Mouse (Mus musculus): ENCODE measurements around the gene Akap5. TPM values are rescaled to one million over a fixed set of nuclear protein-coding genes. Genes with fewer than 3 reads are reported as not detected.

The Akap5 gene
- total RNA-seq, 2 experiments from 2014 or later: 29.9 to 37.0 TPM

DNA sequence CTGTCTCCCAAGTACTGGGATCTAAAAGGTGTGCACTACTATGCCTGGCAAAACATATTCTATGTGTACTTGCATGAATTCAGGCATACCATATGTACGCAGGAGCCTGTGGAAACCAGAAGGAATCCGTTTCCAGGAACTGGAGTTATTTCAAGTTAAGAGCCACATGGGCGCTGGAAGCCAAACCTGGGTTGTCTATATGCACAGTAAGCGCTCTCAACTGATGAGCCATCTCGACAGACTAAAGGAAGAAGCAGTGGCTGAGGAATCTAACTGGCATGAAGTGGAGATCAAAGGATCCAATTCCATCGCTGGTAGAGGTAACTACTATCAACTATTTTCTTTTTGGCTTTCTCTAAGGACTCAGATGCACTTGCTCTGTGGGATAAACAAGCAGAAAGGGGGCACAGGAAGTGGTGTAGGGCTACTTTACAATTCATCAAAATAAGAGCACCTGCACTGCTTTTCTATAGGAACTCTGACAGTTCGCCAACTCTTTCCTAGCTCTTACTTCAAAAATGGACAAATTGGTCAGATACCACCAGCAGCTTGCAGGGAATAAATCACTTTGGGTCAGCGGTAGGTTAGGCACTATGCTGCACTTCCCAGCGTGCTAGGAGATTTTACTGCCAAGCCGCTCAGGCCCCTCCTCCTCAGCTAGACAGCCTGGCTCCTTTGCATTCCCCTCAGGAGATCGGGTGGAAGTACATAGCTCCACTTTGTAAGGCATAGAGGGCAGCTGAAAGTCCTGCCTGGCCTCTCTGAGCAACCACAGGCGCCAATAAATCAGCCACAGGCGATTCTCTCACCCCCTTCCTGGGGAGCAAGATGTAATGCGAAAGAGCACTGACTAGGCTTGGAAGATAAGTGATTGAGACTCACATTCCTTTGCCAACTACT, 42.7 kb downstream of the Akap5 start:
- peak; percentile 27 for DNase-seq
- intact Hi-C loops (cut with DNase I): loop anchor here (10.0 kb wide), 1 partner anchor 107 kb away; no protein-coding TSS in a partner anchor

DNA sequence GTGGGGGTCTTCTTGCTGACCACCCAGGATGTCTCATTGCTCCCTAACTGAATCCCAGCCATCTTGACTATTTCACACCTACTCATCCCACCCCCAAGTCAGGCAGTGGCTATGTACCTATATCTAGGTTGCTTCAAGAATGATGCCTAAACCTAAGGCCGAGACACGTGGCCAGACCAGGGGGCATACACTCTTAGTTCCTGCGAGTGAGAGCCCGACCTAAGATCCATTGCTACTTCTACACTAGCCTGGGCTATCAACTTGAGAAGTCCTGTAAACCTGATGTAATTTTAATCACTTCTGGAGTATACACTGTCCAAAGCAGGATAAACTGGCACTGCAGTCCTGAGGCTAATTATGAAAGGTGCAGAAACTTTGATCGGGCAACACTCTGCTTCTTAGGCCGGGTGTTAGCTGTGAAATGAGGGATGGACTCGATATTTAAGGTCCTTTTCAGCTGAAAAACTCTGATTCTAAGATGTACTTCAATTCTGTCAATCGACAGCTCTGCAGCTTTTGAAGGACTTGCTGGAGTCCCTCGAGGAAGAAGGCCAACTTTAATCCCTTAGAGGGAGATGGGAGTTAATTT, 43.6 kb downstream of the Akap5 start:
- DNase-seq: no peak
- intact Hi-C loops (cut with DNase I): loop anchor here (10.0 kb wide), 1 partner anchor 107 kb away; no protein-coding TSS in a partner anchor

DNA sequence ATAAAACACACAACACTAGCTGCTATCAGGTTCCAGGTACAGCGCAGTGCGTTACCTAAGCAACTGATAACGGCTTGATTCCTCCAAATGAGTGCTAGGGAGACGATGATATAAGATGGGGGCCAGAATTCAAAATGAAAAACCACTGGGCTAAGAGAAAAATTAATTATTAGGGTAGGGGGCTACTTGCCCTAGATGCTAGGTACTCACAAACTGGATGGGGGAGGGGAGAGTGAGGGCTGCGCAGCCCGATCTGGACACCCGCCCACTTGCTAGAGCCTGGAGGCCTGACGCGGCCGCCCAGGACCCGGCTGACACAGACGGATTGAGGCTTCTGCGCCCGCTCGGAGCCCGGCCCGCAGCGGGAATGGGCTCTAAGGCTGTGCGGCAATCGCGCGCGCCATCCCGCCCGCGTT, 44.1 kb downstream of the Akap5 start:
- intact Hi-C loops (cut with DNase I): loop anchor here (10.0 kb wide), 1 partner anchor 106 kb away; no protein-coding TSS in a partner anchor
- DNase-seq: peak; percentile 72

DNA sequence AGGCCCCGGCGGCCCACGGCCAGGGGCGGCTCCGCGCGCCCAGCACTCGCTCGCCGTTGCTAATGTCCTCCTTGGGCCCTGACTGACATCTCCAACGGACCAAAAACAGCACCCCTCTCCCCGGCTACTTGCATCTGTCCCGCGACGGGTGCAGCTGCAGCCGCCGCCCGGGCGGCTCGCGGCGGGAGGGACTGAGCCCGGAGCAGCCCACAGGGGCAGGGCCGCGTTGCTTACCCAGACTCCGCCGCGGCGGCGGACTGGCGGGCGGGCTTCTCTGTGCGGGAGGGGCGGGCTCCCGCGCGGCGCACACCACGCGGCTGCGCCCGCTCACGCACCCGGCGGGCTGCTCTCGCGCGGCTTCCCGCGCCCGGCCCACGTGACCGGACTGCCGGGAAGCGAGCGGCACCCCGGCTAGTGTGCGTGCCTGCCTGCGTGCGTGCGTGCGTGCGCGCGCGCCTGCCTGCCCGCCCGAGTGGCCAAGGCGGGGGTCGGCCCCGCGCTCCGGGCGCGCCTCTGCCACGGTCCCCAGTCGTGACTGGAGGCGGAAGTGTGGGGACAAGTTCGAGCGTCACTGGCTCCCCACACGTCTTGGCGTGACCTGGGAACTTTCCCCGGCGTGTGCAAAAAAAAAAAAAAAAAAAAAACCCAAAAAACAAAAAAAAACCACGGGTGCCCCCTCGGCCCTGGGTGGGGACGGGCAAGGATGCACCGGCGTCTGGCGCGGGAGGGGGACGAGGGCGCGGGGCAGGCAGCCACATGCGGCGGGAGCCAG, 44.7 kb downstream of the Akap5 start, which contains the start of gene Zbtb25:
Gene Zbtb25 (minus strand): TSS at position 397 of the 772 bp plus-strand sequence.
- intact Hi-C loops (cut with DNase I): loop anchor here (10.0 kb wide), 1 partner anchor 105 kb away; no protein-coding TSS in a partner anchor
- peak; percentile 88 for DNase-seq

DNA sequence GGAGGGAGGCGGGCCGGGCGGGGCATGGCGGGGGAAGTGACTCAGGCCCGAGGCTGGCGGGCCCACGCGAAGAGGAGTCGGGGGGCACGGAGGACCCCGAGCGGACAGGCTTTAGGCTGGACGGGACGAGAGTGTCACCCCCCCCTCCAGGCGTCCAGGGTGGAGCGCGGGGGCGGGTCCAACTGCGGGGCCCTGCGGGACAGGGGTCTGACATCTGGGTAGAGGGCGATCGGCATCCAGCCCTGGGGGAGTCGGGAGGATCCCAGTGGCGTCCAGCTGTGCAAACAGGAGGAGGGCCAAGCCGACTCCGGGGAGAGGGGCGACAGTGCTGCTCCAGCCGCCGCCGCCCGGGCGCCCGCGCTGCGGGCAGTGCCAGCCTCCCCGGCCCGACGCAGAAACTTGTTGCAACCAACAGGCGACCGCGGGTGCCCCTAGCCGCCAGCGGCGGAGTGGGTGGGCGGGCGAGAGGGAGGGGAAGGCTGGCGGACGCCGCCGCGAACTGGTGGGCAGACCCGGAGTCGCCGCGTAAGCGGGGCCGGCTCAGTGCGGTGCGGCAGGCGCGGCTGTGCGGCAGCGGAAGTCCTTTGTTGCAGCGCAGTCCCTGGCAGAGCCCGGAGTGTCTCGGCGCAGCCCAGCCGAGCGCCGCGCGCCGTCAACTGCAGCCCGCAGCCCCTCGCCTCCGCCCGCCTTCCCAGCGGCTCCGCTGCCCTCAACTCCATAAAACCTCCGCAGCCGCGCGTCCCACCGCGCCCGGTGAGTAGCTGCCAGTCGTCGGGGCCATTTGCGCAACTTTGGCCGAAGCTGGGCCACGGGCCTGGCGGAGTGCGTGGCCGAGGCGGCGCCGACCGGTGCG, 45.5 kb downstream of the Akap5 start, which contains the start of gene Zbtb1:
Gene Zbtb1 (plus strand): TSS at position 289 of the 853 bp plus-strand sequence.
- intact Hi-C loops (cut with DNase I): loop anchor here (10.0 kb wide), 1 partner anchor 105 kb away; no protein-coding TSS in a partner anchor
- DNase-seq: peak; percentile 83

DNA sequence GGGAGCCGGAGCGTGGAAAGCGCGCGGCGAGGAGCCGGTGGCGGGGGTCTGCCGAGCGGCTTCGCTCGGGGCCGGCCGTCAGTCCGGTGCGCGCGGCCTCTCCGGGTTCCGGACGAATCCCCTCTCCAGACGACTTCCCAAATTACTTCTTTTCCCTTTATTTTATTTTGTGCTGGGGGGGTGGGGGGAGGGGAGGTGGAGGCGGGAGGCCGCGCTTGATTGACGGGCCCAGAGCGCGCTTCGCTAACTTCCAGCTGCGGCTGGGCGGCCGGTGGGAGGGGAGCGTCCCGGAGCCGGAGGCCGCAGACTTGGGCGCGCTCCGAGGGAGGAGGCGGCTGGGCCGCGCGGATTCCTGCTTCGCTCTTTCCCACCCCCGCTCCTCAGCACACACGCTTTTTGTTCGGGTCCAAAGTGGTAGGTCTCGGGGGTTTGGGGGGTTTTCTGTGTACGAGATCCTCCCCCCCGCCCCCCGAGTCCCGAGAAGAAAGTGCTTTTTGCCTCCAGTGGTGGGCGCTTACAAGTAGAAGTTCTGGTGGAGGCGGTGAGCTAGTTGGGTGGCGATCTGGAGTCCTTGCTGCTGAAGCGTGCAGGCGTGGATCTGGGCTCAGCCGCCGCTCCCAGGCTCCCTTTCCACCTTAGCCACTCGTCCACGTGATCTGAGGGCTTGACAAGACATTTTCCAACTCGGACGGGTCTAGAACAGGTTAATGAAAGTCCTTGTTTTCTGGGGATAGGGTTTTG, 46.3 kb downstream of the Akap5 start:
- DNase-seq: peak; percentile 67
- intact Hi-C loops (cut with DNase I): no loop called here

DNA sequence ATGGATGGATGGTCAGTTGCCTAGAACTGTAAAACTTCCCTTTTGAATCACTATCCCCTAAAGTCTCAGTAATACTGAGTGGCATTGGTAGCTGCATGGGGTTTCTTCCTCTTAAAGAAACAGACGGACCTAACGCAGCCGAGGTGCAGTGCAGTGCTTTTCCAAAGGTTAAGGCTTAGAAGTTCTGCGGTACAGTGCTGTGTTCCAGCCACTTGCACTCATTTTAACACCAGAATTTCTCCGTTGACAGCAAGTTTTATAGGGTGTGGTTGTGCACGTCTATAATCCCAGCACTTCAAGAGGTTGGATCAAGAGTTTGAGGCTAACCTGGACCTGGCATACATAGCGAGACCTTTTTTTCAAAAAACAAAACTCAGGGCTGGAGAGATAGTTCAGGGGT, 47.4 kb downstream of the Akap5 start:
- intact Hi-C loops (cut with DNase I): no loop called here
- DNase-seq: no peak

DNA sequence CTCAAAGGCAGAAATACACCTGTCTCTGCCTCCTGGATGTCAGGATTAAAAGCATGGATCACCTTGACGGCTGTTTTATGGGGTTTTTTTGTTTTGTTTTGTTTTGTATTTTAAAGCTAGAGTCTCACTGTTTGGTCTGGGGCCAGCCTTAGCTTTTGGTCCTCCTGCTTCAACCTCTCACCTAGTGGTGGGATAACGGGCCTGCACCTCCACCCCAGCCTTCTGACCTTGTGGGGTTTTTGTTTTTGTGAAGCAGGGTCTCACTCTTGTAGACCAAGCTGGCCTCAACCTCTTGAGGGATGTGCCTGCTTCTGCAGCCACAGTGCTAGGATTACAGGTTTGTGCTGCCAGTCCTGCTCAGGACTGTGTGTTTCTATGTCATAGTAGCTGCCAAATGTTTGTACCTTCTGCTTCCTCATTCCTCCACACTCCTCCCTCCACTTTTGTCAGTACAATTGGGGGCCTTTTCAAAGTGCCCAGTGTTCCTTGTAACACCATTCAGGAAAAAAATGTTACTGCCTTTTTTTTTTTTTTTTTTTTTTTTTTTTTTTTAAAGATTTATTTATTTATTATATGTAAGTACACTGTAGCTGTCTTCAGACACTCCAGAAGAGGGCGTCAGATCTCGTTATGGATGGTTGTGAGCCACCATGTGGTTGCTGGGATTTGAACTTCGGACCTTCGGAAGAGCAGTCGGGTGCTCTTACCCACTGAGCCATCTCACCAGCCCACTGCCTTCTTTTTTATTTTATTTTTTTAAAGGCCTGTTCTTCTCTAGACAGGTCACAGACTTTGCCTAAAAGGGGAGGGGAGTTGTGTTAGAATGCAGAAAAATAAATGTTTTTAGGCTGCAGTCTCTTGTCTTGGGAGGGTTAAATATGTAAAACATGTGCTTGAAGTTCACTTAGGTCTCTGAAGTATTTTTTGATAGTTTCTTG, 48.5 kb downstream of the Akap5 start:
- no peak for DNase-seq
- intact Hi-C loops (cut with DNase I): no loop called here

DNA sequence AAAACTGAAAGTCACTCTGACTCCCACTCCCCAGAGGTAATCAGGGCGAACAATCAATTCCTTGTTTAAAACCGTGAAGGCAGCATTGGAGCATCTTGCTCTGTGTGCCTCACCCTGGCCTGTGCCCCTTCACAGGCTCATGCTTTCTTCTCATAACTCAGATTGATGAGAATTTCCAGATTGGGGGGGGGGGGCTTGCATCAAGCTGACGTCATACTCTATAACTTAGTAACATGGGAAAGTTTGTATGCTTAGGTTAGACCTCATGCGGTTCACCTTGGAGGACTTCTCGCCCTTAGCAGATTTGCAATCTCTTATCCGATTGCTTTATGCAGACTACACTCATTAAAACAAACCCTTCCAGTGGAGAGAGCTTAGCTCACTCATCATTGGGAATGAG, 49.3 kb downstream of the Akap5 start:
- DNase-seq: no peak
- intact Hi-C loops (cut with DNase I): no loop called here

DNA sequence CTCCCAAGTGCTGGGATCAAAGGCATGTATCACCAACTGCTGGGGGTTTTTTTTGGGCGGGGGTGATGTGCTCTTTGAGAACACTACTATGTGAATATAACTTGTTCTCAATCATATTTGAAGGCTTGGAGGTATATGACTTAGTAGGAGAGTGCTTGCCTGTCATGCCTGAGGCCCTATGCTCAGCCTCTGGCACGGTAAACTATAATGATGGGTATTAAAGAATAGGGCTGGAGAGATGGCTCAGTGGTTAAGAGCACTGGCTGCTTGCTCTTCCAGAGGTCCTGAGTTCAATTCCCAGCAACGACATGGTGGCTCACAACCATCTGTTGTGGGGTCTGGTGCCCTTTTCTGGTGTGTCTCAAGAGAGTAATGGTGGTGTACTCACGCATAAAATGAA, 50.2 kb downstream of the Akap5 start:
- intact Hi-C loops (cut with DNase I): no loop called here
- no peak for DNase-seq

DNA sequence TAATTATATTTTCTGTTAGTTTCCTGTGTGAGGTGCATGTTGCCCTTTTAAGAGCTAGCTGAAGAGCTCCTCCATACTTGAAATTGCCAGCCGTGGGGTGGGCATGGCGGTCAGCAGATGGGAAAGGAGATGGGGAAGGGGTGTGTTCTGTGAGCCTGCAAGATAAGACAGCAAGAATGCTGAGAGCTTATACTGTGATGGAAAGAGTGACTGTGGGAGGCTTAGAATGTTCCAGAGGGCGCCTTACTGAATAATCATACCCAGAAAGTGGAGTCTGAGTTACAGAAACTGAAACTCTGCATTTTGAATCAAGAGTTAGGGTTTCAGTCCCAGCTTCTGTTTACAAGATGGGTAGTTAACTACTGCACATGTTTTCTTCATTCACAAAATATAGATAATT, 50.8 kb downstream of the Akap5 start:
- no peak for DNase-seq
- intact Hi-C loops (cut with DNase I): no loop called here

DNA sequence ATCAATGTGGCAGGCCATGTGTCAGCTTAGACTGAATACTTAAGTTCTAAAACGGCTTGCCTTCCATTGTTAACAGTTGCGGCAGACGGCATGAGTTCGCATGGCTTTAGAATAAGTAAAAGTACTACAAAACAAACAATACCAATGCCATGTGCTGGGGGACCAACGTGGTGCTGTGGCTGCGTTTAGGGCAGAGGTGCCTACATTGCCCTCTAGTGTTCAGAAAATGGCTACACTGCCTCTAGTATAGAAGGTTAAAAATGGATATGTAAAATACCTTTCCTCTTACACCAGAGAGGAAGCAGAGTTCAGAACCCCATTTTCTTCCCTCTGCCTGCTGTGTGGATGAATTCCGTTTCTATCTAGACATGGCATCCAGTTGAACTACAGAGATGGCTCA, 52.0 kb downstream of the Akap5 start:
- intact Hi-C loops (cut with DNase I): no loop called here
- peak; percentile 16 for DNase-seq

DNA sequence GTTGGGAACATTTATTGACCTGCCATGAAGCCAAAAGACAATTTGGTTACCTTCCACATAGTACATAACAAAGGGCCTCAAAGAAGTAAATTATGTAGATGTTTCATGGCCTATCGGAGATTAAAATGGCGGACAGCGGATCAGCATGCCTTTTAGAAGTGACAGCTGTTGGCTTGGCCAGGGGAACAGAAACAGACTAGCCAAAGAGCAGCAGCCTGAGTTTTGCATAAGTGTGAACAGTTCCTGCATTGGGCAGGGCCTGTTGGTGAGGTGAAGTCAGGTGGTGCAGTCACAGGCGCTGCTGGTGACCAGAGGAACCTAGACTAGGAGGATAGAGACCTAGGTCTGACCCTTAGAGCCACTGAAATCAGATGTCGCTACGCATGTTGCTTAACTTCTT, 52.4 kb downstream of the Akap5 start:
- intact Hi-C loops (cut with DNase I): no loop called here
- DNase-seq: no peak

DNA sequence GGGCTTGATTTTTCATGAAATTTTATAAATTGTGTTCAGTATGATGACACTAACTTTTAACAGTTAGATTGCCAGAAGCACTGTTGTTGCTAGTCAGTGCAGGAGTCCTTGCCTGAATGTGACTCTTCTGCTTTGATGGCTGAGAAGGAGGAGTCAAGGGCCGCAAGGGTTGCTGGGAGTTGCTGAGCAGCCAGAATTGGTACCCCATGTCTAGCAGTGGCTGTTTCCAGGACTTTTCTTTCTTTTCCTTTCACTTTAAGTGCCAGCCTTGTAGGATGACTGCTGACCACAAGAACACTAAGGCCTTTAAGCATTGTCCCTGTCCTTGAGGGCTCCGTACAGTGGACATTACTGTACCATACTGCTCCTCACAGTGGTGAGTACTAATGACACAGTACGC, 53.0 kb downstream of the Akap5 start:
- no peak for DNase-seq
- intact Hi-C loops (cut with DNase I): no loop called here

DNA sequence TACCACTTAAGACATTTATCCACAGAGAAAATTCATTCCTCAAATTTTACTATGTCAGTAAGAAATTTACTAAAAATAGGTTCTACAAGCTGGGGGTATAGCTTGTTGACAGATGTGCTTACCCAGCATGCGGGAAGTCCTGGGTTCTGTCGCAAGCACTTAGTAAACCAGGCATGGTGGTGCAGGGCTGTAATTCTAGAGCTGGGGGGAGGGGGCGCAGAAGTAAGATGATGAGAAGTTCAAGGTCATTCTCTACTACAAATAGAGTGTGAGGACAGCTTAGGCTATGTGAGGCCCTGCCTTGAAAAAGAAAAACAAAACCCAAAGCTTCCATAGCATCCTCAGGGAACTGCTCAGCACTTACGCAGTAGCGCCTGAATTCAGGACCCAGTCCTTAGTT, 53.9 kb downstream of the Akap5 start:
- DNase-seq: no peak
- intact Hi-C loops (cut with DNase I): no loop called here

DNA sequence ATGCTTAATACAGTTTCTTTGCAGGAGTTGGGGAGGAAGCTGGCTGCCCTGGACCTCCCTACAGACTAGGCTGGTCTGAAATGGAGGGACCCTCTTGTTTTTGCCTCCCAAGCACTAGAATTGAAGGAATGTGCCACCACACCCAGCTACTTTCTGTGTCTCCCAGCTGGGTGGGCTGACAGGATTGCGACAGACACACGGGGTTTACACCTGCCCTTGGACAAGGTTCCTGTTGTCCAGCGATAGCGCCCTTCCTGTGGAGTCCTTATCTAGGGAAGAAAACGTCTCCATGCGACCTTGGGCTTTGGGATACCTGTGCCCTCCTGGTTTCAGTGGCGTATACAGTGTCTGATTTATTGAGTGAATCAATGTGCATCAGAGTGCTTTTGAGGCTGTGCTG, 55.5 kb downstream of the Akap5 start:
- intact Hi-C loops (cut with DNase I): no loop called here
- DNase-seq: no peak

Data from left cerebral cortex, postnatal 4 days (tissue).